Mouse (Mus musculus) heart, embryonic 14.5 days (tissue): Measurements from ENCODE around the gene Tubb1. TPM values are rescaled to one million over a fixed set of nuclear protein-coding genes. Genes with fewer than 3 reads are reported as not detected.

ENCODE experiments used
- ATAC-seq: fragments of 200-750 bp; cut with Nextera tagmentation; 2 replicates; pipeline ENCODE4 v1.8.0; 2017; ENCODE audit warnings: low read depth, moderate TSS enrichment; ENCODE audit not compliant: insufficient number of reproducible peaks, insufficient read depth, low FRiP score
- H3K27ac ChIP-seq, 2 experiments: fragments of 200-500 bp in 1 of 2; fragments of 300-500 bp in 1 of 2; sonication (generic) in 1 of 2; replicated peaks in 1 of 2; 2 replicates each; pipeline ENCODE4 v1.5.1; 2012 to 2014; ENCODE audit warnings: low read depth in 2 of 2, low read length in 2 of 2, control low read depth in 1 of 2, mild to moderate bottlenecking in 1 of 2, mixed read lengths in 1 of 2; ENCODE audit not compliant: control insufficient read depth in 1 of 2, insufficient read depth in 1 of 2
- H3K27me3 ChIP-seq: fragments of 300-500 bp; sonication (generic); 2 replicates; pipeline ENCODE4 v1.6.1; 2014; ENCODE audit warnings: mild to moderate bottlenecking, low read length, control low read depth; ENCODE audit not compliant: control insufficient read depth, insufficient read depth
- H3K36me3 ChIP-seq: fragments of 300-500 bp; sonication (generic); 2 replicates; pipeline ENCODE4 v1.6.1; 2014; ENCODE audit warnings: mild to moderate bottlenecking, control low read depth, low read length, mixed read lengths; ENCODE audit not compliant: control insufficient read depth, insufficient read depth
- H3K4me1 ChIP-seq, 2 experiments: fragments of 200-500 bp in 1 of 2; fragments of 300-500 bp in 1 of 2; sonication (generic) in 1 of 2; 2 replicates each; pipeline ENCODE4 v1.6.1; 2012 to 2014; ENCODE audit warnings: low read length in 2 of 2, control low read depth in 1 of 2, mixed read lengths in 1 of 2; ENCODE audit not compliant: control insufficient read depth in 2 of 2, insufficient read depth in 2 of 2
- H3K4me2 ChIP-seq: fragments of 300-500 bp; sonication (generic); 2 replicates; pipeline ENCODE4 v1.6.1; 2014; ENCODE audit warnings: mild to moderate bottlenecking, low read length
- H3K4me3 ChIP-seq, 2 experiments: fragments of 200-500 bp in 1 of 2; fragments of 300-500 bp in 1 of 2; sonication (generic) in 1 of 2; 2 replicates each; pipeline ENCODE4 v1.5.1; 2012 to 2014; ENCODE audit warnings: low read length in 2 of 2, mild to moderate bottlenecking in 2 of 2, control low read depth in 1 of 2, low read depth in 1 of 2, moderate library complexity in 1 of 2; ENCODE audit not compliant: control insufficient read depth in 1 of 2, insufficient read depth in 1 of 2
- H3K9ac ChIP-seq: fragments of 300-500 bp; sonication (generic); 2 replicates; pipeline ENCODE4 v1.6.1; 2014; ENCODE audit warnings: mild to moderate bottlenecking, low read length
- H3K9me3 ChIP-seq: fragments of 300-500 bp; sonication (generic); 2 replicates; pipeline ENCODE4 v1.6.1; 2016; ENCODE audit warnings: low read length, control low read depth; ENCODE audit not compliant: control insufficient read depth
- WGBS: fragments of 180-500 bp; shearing (Covaris S2); extraction: QIAGEN DNeasy Blood & Tissue Kit; methylation state at CpG from one replicate; pipeline ENCODE4 v1.1.7; 2014; 5-methylcytosine and 5-hydroxymethylcytosine counted together
- polyA plus RNA-seq: library from polyadenylated mRNA; unstranded; fragments of >200 nt; fragmentation: Nextera tagmentation; extraction: Ambion mirVana; gene quantifications from 2 replicates; pipeline ENCODE4 v1.2.1, GENCODE M21; 2014

The Tubb1 gene
- polyA plus RNA-seq, 1 experiment from 2014 or later: 1.8 TPM

GRCm38 (mm10) chr2:174502831-174503460 is 52.5 kb downstream of the Tubb1 start:
- no peaks in the 10 kb centered on the region for H3K27me3 ChIP-seq
- H3K36me3 ChIP-seq: no peaks in the 10 kb centered on the region
- peaks cover 5 to 7% of the 10 kb centered on the region in 2 experiments; a peak in 3 of 4 replicates for H3K4me1 ChIP-seq
- H3K4me2 ChIP-seq: peak overlapping the region; percentile 48
- H3K4me3 ChIP-seq: no peak overlapping the region
- 52% methylated on average over 25 of the region's 25 CpGs for WGBS
- no peak overlapping the region for H3K27ac ChIP-seq
- no peaks in the 10 kb centered on the region for H3K9me3 ChIP-seq
- H3K9ac ChIP-seq: 0 out of 2 replicates have a peak overlapping the region, but pooled peaks have one; percentile 8
- ATAC-seq: no peak

Other genes with a start within 250 kb of the Tubb1 start
- 1,524 and 1,578 TPM in 2 replicates for gene Gnas, start 166.4 kb upstream of the Tubb1 start, polyA plus RNA-seq
- gene Gm20721, start 104.0 kb upstream of the Tubb1 start, polyA plus RNA-seq: 6.8 and 7.5 TPM in 2 replicates
- 77.0 and 79.3 TPM in 2 replicates for gene Nelfcd, start 34.9 kb upstream of the Tubb1 start, polyA plus RNA-seq
- 121 and 125 TPM in 2 replicates for gene Ctsz, start 11.7 kb upstream of the Tubb1 start, polyA plus RNA-seq
- gene Atp5e, start 13.4 kb downstream of the Tubb1 start, polyA plus RNA-seq: 1,324 and 1,420 TPM in 2 replicates
- gene Prelid3b, start 22.4 kb downstream of the Tubb1 start, polyA plus RNA-seq: 133 and 137 TPM in 2 replicates
- 0.01 TPM in 1 of 2 replicates, not detected in the other for gene Zfp831, start 192.8 kb downstream of the Tubb1 start, polyA plus RNA-seq